Mouse (Mus musculus) activated CD4-positive, CD25-positive, alpha-beta regulatory T cell, adult 4 months (primary cell): ENCODE measurements around the gene Dab1. TPM values are rescaled to one million over a fixed set of nuclear protein-coding genes. Genes with fewer than 3 reads are reported as not detected.

Experiments
- ATAC-seq: one replicate; pipeline ENCODE4 v1.8.0; 2017
- polyA plus RNA-seq, 2 experiments: library from polyadenylated mRNA; unstranded; fragments of 100-300 nt; shearing (Covaris generic); gene quantifications; one replicate each; pipeline ENCODE4 v1.2.1; 2017

Dab1 gene
- under 1 TPM in 1 of 2 experiments, not detected in 1; 0.25 TPM for polyA plus RNA-seq

DNA sequence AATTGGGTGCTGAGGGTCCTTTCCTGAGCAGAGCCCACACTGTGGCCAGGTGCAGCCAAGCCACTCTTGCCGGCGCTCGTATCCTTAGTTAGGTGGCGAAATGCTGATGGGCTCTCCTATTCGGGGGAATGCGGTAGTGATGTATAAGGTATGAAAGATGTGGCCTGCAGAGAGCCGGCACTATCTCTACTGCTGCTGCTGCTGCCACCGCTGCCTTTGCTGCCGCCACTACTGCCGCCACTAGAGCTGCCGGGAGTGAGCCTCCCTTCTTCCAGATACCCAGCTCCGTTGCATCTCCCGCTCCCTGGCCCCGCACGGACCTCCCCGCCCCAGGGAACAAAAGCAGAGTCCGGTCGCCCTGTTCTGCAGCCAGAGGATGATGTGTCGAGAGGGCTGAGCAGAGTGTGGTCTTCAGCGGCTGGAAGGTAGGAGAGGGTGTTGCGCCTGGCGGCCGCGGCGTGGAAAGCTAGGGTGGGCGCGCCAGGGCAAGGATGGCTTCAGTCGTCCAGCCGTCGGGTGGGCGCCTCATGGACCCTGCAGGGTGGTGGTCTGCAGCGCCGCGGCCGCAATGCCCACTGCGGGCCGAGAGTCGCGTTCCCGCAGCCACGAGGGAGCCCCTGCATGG, at the start of gene Dab1:
TSS of gene Dab1 (plus strand) at position 39 of the 625 bp plus-strand sequence.
- ATAC-seq = no peak

DNA sequence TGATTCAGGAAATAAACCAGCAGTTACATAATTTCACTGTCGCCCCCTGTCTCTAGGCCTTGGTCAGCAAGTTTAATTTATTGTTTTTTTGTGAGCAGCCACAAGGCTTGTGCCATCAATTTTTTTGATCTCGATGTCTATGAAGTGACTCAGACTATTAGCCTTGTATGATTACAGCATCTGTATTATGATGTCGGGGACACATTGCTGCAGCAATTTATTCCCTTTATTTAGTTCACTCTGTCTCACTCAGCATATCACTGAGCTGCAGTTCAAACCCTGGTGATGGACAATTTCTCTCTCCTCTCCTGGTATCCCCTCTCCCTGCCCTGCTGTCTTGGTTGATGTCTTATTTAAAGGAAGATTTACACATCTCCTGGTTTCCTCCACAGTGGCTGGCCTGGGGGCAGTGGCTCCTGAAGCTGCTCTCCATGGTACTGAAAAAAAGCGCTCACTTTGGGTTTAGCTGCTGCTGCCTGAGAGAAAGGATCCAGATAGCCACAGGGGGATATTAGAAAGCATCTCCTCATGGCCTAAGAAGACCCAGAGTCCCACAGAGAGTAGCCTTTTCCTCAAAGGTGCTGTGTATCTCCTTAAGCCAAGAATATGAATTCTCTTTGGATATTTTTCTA, 47.3 kb upstream of the Dab1 start:
- ATAC-seq = no peak

DNA sequence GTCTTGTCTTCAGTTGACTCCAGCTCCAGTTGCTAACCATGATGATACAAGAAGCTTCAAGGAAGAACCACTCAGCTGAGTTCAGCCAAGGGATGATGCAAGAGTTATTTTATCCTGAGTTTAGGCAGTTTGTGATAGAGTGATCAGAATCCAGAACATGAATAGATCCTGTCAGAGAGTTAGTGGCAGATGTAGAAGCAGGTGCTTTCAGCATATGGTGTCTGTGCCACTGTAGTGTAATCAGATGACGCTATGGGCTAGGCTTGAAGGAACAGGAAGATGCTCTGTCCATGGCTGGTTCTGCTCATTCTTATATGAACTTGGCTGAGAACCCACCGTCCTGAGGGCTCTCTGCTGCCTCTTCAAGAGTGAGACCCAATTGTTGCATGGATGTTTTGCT, 43.6 kb upstream of the Dab1 start:
- no peak for ATAC-seq

DNA sequence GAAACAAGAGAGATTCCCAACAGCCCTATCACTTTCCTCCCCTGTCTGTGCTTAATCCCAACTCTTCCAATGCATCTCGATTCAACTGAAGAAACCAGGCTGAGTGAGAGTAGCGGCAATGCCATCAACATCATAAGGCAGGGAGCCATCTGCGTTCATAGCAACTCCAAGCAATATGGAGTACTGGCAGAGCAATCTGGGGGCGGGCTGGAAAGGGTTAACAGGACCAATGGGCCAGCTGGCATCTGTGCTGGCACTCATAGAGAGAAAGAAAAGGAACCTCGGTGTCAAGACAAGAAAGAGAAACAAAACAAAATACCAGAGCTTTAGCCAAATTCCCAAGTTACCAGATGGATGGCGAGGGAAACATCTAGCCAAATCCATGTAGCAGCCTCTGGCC, 42.9 kb upstream of the Dab1 start:
- no peak for ATAC-seq

DNA sequence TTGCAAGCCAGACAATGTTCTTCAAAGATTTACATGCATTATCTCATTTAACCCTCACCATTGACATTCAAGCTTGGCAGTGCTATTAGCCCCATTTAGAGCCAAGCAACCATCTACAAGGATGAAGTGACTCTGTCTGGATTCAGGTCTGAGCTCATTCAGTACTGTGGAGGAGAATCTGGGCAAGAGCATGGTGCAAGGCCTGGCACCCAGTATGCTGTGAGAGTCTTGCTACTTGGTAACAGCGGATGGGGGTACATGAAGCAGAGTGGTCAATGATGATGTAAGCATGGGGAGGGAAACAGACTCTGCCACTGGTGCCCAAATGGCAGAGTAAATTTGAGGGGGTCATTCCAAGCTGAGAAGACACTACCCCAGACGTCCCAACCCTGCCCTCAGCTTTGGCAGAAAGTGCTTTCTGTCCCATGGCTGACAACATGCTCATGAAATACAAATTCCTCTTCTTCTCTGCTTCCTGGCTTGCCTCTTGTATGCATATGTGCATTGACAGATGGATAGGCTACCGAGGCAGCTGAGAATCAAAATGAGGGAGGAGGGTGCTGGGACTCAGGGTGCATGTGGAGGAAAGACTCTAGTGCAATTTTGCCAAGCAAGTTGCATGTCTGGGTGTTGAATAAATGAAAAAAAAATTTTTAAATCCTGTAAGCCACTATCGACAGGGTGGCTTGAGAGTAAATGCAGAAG, 41.9 kb upstream of the Dab1 start:
- no peak for ATAC-seq

DNA sequence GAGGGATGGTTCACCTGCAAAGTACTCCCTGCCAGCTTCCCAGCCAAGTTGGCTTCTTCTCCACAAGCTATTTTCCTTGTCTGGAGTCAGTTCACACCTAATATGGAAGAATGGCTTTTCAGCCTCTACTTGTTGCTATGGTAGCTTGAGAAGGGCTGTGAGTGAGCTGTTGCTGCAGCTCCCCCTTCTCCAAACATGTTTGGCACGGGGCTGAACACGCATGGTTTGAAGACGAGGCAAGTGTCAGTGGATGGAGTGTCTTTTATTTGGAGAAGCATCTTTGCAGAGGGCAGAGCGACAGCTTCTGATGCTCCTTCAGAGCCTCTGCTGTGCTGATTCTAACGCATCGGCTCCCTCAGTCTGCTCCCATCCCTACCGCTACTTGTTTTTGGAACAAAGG, 41.3 kb upstream of the Dab1 start:
- ATAC-seq = no peak

DNA sequence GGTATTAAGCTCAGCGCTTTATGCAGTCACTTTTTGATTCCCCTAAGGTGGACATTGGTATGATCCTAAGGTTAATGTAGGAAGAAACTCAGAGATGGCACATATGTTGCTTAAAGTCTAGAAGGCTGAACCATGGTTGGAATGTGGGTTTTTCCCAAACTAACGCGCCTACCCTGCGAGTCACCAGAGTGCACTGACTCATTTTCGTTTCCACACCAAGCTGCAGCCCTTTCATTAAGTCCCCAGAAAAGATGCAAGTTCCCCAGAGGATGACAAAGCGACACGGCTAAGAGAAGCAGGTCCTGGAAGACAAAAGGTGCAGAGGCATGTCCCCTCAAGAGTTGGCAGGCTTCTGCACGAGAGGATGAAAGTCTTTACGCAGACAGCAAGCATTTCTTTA, 39.1 kb upstream of the Dab1 start:
- no peak for ATAC-seq

DNA sequence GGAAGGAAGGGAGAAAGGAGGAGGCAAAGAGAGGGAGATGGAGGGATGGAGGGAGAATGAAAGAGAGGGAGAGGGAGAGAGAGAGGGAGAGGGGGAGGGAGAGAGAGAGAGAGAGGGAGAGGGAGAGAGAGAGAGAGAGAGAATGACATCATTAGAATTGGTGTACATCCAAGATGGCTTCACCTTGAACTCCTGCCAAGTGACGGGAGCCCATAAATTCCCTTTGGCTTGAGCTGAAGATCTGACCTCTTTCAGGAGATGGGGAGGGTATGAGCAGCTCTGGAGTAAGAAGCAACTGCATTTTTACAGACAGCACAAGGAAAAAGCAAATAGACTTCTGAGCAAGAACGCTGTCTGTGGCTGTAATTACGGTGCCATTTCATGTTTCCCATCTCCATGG, 4.1 kb upstream of the Dab1 start:
- no peak for ATAC-seq

DNA sequence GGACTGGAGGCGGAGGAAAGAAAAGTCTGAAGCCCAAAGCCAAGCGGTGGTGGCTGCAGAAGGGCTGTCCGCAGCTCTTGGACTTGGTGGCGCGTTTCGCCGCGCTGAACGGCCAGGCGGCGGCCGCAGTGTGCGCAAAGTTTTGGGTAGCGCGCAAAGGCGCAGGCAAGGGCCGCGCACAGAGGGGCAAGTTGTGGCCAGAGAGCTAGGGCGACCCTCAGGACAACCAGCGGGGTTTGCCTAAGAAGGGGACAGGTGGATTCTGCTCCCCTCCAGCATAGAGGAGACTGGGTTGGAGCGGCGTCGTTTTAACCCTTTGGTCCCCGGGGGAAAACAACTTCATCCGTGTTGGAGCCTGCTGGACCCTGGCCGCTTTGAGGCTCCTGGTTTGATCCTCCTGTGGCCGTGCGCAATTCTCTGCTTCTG, 800 bp downstream of the Dab1 start:
- ATAC-seq = no peak

DNA sequence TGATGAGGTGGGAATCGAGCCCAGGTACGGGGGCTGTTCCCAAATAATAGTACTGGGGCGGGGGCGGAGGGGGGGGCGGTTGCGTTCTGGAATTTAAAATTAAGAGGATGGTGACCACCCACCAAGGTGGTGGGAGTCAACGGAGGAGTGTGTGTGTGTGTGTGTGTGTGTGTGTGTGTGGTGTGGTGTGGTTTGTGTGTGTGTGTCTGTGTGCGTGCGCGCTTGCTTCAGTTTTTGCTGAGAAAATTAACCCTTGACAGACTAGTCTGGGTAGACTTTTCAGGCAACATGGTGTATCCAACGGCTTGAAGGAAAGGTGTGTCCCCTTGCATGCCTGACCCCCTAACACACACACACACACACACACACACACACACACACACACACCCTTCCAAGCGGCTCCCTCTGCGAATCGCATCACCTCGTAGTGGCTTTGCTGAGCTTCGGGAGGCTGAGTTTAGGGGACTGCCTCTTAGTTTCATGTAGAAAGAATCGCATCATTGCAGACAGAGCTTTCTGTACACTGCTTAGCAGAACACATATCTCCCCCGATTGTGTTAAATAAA, 1.5 kb downstream of the Dab1 start:
- no peak for ATAC-seq

DNA sequence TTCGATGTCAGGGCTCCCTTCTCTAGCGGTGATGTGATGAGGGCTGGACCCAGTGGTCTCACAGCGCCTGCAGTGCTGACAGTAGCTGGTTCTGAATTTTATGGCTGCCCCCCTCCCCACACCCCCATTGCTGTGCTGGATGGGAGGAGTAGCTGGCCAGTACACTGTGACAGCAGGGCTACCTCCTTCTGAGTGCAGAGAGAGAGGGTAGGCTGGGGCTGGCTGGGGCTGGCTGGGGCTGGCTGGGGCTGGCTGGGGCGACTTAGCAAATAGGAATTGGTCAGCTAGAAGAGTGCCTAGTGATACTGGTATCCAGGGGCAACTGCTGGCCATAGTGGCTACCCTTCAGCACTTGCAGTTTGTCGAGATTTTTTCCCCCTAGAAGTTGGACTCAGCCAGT, 2.4 kb downstream of the Dab1 start:
- no peak for ATAC-seq

DNA sequence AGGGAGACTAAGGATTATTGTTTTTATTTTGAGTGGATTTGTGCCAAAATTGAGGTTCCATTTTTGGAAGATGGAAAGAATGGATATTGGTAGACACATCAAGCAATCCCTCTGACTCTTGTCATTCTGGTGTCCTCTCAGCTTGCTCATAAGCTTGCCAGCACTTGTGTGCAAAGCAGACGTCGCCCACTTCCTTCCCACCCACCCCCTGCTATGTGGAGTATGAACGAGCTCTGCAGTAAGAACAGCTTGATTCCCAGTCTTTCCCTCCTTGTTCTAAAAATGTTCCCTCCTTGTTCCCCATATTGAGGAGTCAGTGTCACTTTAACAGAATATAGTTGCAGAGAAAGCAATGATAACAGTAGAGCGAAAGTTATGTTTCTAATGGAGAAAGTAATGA, 11.0 kb downstream of the Dab1 start:
- no peak for ATAC-seq

DNA sequence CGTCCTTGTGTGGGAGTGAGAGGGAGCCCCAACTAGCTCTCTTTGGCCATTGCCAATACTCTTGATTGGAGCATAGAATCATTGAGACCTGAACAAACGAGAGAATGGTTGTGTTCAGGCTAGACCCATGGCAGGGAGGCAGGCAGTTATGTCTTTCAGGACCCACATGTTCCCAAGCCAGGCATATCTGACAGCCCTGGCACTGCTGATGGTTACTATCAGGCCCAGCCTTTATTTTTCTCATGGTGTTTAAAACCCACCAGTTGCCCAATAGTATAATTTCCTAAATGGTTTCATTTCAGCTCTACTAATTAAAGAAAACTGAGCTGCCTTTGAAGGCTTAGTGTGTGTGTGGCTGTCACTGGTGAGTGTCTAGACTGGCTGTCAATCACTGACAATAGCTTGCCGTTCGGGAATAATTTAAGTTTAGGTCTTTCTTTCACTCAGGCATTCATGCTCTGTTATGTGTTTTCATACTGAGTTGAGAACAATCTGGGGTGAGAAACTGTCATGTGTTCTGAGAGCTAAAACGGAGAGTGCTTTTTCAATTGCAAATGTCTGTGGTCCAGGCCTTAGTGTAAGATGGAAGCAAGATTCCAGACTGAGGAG, 17.1 kb downstream of the Dab1 start:
- no peak for ATAC-seq

DNA sequence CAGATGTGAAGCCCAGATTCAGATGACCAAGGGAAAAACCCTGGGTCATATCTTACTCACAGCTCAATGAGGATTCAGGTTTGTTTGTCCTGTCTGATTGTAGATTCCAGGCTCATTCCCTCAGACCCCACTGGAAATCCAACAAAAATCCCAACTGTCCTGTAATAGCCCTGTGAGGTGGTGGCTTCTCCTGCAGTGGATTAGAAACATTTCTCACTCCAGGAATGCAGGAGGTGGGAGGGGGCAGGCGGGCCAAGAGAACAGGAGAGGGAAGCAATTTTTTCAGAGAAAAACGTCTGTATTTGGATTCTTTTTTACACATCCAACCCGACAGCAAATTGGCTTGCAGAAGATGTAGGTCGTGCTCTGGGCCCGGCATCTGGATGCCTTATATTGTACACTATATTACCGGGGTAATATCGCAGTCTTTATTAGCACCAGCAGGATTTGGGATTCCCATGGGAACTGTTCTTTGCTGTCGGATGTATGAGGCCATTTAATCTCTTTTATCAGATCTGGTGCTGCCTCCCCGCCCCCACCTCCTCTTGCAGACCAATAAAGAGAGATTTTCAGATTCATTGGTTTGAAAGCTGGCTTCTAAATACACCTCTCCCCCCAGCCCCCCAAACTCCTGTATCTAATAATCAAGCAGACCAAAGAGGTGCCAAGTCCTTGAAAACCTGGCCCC, 29.2 kb downstream of the Dab1 start:
- ATAC-seq = no peak

DNA sequence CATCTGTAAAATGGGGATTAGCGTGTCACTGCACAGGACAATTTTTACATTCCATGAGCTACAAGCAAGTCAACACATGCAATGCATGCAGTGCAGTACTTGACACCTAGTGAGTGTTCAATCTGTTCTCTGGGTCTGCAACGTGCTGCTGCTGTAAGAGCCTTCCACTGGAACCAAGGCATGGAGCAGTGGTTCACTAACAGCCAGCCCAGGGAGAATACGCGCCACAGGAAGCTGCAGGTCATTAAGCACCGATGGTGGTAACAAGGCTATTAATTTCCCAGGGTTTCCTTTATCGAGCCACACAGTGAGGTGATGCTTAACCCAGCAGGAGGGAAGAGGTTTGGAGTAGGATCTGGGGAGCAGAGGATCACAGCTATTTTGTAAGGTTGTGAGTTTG, 36.6 kb downstream of the Dab1 start:
- ATAC-seq = no peak

DNA sequence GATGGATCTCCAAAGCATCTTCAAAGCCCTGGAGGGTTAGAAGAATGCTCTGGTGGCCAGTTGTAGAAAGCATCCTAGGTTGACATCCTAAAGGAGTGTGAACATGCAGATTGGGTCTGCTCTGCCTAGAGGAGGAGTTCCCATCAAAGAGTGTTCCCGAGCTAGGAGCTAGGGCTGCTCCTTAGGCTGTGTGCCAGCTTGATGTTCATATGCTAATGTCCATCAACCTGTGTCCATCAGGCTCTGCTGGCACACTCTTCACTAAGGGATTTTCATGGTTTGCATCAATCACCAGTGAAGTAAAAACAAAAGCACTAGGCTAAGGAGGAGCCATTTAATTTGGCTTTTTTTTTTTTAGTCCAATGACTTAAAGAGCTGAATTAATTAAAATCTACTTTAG, 42.2 kb downstream of the Dab1 start:
- no peak for ATAC-seq

DNA sequence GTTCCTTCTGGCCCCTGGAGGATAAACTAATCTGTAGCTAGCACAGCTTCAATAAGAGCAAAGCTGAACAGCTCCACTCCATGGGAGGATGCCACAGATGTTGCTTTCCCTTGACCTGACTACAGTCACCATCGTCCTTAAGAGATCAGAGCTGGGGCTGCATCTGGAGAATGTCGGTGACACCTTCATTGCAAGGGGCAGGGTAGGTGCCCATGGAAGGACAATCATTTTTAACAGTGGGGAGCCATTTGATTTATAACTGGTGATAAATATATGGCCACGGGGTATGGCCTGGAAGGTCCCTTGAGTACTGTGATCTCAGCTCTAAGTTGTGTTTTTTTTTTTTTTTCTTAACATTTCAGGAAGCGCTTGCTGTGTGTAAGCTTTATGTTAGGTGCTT, 48.3 kb downstream of the Dab1 start:
- ATAC-seq = no peak

DNA sequence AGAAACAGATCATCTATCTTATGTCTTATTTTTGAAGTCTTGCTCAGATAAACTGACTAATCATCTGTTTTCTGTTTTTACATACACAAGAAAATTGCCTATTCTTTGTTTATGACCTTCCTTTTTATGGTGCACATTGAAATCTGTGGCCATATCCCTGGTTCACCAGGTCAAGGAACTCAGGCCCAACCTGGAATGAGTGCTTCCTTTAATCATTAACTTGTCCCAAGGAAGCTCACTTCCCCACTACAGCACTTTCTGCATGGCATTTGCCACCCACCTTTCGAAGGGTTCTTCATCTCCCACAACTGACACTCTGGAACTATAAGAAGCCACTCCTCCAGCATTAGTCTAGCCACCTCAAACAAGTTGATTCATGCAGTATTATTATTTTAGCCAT, 58.0 kb downstream of the Dab1 start:
- ATAC-seq = no peak

DNA sequence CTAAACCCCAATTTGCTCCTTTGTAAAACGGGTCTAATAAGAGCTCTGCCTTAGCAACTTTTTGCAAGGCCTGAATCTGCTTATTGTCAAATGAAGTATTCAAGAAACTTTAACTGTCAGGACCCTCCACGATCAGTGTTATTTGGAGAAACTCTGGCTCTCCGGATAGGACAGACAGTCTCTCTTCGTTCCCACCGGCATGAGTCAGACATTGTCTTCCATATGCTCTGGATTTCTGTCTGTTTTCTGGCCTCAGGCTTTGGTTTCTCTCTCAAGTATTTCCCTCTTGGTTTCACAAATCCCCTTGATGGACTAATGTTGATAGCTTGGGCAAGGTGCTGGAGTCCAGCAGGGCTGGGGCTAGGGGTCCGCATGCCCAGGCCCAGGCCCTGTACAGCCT, 59.3 kb downstream of the Dab1 start:
- ATAC-seq = no peak

DNA sequence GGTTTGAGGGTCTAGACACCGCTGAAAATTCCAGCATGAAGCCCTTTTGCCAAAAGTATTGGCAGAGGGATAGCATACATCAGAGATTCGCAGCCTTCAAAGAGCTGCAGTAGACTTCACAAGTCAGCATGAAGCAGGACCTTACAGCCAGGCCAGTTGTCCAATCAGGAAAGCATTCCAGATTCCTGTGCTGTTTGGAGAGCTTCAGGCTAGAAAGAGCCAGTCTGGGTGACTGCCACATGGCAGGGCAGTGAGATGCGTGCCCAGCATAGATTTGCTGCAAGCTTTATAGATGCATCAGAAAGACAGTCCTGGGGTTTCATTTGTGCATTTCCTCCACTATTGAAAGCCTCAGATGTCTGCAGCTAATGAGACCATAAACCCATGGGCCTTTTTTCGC, 66.0 kb downstream of the Dab1 start:
- ATAC-seq = no peak

DNA sequence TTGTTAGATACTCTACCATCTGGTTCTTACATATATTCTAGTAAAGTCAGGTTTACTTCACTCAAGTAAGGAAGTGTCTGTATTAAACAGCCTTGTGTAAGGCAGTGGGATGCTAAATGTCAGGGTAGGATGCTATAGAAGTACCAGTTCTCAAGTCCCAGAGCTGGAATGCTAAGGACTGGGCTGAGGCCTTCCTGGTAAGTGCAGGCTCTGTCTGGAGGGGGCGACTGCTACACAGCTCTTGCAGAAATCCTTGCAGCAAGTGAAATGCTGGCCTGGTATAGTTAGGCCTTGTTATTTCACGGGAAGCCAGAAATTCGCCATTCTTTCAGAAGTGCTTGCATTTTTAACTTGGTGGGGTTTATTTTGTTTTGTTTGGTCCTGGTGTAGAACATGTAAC, 72.6 kb downstream of the Dab1 start:
- ATAC-seq = no peak

DNA sequence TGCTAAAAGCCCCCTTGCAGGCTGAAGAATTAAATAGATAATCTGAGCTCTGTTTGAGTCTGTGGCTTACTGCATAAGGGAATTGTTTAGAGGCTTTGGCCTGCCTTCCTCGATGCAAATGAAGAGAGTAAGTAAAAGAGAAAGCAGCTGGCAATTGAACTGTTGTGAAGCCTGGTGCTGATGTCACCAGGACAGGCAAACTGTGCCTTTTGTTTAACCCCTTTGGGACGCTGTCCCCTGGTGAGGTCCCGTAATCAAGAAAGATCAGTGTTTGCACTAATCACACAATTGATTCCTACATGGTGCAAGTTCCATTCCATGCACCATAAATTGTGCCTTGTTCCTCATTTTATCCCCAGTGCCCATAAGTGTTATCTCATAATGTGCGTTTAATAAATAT, 80.6 kb downstream of the Dab1 start:
- ATAC-seq = no peak

DNA sequence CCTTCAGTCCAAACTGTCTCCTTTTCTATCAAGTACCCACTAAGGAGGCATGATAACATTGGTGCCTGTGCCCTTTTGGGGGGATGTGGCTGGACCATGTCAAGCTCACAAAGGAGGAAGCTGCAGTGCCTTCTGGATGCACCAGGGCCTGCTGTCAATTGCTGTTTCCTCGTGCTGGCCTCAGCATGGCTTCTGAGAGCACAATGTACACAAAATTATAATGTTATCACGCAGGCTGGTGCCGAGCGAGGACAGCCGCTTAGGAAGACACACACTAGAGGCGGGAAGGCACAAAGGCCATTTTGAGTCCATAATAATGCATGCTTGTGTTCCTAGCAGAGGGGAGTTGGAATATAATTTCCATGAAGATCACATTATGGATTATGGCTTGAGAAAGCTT, 81.2 kb downstream of the Dab1 start:
- no peak for ATAC-seq
